Mouse (Mus musculus): ENCODE results near the gene Mecom. TPM values are rescaled to one million over a fixed set of nuclear protein-coding genes. Genes with fewer than 3 reads are reported as not detected.

Mecom gene
- polyA plus RNA-seq, 1 experiment = 4.3 TPM

GRCm38 (mm10) chr3:30269253-30269652 lies 278.6 kb downstream of the Mecom start:
- H3K4me1 ChIP-seq (ENCODE audit: control insufficient read depth, insufficient read depth, low read length) = no peaks in the 10 kb centered on the region
- no peak for TF ChIP-seq POLR2A (IDR thresholded peaks at IDR 0.05; ENCODE audit: borderline replicate concordance, insufficient read depth, low read length)
- no peak for TF ChIP-seq CTCF (IDR thresholded peaks at IDR 0.05; ENCODE audit: borderline replicate concordance, insufficient read depth, low read depth, low read length)
- DNase-seq = no peak
- H3K27ac ChIP-seq (ENCODE audit: insufficient read depth, low read length) = no peak overlapping the region
- H3K4me3 ChIP-seq (replicated peaks; ENCODE audit: insufficient read depth, low read depth, low read length) = no peak overlapping the region
- 73% methylated on average over 3 of the region's 3 CpGs for WGBS
- H3K27me3 ChIP-seq (ENCODE audit: control insufficient read depth, insufficient read depth, low read length) = no peaks in the 10 kb centered on the region

- Histone ChIP-seq H3K4me3 (replicated peaks; ENCODE audit: insufficient read depth, low read depth, low read length) (no peak overlapping the region), H3K4me1 (ENCODE audit: control insufficient read depth, insufficient read depth, low read length) (no peaks in the 10 kb centered on the region), H3K27me3 (ENCODE audit: control insufficient read depth, insufficient read depth, low read length) (no peaks in the 10 kb centered on the region), H3K27ac (ENCODE audit: insufficient read depth, low read length) (no peak overlapping the region)
- TF ChIP-seq POLR2A (IDR thresholded peaks at IDR 0.05; ENCODE audit: borderline replicate concordance, insufficient read depth, low read length) = no peak
- no peak for DNase-seq
- 11% methylated on average over 4 of the region's 4 CpGs for WGBS
Measured at GRCm38 (mm10) chr3:30260945-30261344, 286.9 kb downstream of the Mecom start.

GRCm38 (mm10) chr3:30258421-30258820 lies 289.4 kb downstream of the Mecom start:
- TF ChIP-seq CTCF (IDR thresholded peaks at IDR 0.05; ENCODE audit: borderline replicate concordance, insufficient read depth, low read depth, low read length) (no peak), POLR2A (IDR thresholded peaks at IDR 0.05; ENCODE audit: borderline replicate concordance, insufficient read depth, low read length) (no peak)

GRCm38 (mm10) chr3:30257776-30258175 lies 290.0 kb downstream of the Mecom start:
- DNase-seq = no peak
- WGBS = 62% methylated on average over 5 of the region's 5 CpGs
- TF ChIP-seq CTCF (IDR thresholded peaks at IDR 0.05; ENCODE audit: borderline replicate concordance, insufficient read depth, low read depth, low read length) (no peak), POLR2A (IDR thresholded peaks at IDR 0.05; ENCODE audit: borderline replicate concordance, insufficient read depth, low read length) (no peak)
- H3K4me3 ChIP-seq (replicated peaks; ENCODE audit: insufficient read depth, low read depth, low read length) = no peak overlapping the region
- H3K4me1 ChIP-seq (ENCODE audit: control insufficient read depth, insufficient read depth, low read length) = no peaks in the 10 kb centered on the region
- no peak overlapping the region for H3K27ac ChIP-seq (ENCODE audit: insufficient read depth, low read length)
- H3K27me3 ChIP-seq (ENCODE audit: control insufficient read depth, insufficient read depth, low read length) = no peaks in the 10 kb centered on the region

More at GRCm38 (mm10) chr3:30258421-30258820, 289.4 kb downstream of the Mecom start:
- H3K4me1 ChIP-seq (ENCODE audit: control insufficient read depth, insufficient read depth, low read length) = no peaks in the 10 kb centered on the region
- no peak overlapping the region for H3K4me3 ChIP-seq (replicated peaks; ENCODE audit: insufficient read depth, low read depth, low read length)
- no peaks in the 10 kb centered on the region for H3K27me3 ChIP-seq (ENCODE audit: control insufficient read depth, insufficient read depth, low read length)
- H3K27ac ChIP-seq (ENCODE audit: insufficient read depth, low read length) = no peak overlapping the region
- WGBS = 85% methylated on average over 10 of the region's 10 CpGs
- no peak for DNase-seq

- WGBS = 90% methylated on average over 7 of the region's 7 CpGs
- no peak overlapping the region for H3K27ac ChIP-seq (ENCODE audit: insufficient read depth, low read length)
- no peaks in the 10 kb centered on the region for H3K27me3 ChIP-seq (ENCODE audit: control insufficient read depth, insufficient read depth, low read length)
- H3K4me1 ChIP-seq (ENCODE audit: control insufficient read depth, insufficient read depth, low read length) = no peaks in the 10 kb centered on the region
- DNase-seq = no peak
- TF ChIP-seq CTCF (IDR thresholded peaks at IDR 0.05; ENCODE audit: borderline replicate concordance, insufficient read depth, low read depth, low read length) (no peak), POLR2A (IDR thresholded peaks at IDR 0.05; ENCODE audit: borderline replicate concordance, insufficient read depth, low read length) (no peak)
- no peak overlapping the region for H3K4me3 ChIP-seq (replicated peaks; ENCODE audit: insufficient read depth, low read depth, low read length)
Measured at GRCm38 (mm10) chr3:30256896-30257295, 290.9 kb downstream of the Mecom start.

DNA sequence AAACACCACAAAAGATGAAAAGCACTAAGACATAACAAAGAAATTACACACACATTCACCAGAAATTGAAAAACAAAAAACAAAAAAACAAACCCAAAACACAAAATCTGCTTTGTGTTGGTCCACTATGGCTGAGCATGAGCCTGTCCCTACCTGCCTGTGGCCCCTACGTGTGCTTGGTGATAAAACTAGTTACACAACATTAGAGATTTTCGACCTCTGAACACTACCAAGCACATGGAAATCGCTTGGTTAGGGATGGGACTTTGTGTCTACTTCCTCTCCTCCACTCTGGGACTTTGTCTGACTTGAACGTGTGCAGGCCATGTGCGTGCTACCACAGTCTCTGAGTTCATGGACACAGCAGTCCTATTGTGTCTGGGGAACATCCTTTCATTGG lies 292.0 kb downstream of the Mecom start:
- H3K27ac ChIP-seq (ENCODE audit: insufficient read depth, low read length) = no peak overlapping the region
- TF ChIP-seq POLR2A (IDR thresholded peaks at IDR 0.05; ENCODE audit: borderline replicate concordance, insufficient read depth, low read length) (no peak), CTCF (IDR thresholded peaks at IDR 0.05; ENCODE audit: borderline replicate concordance, insufficient read depth, low read depth, low read length) (no peak)
- no peaks in the 10 kb centered on the region for H3K27me3 ChIP-seq (ENCODE audit: control insufficient read depth, insufficient read depth, low read length)
- H3K4me1 ChIP-seq (ENCODE audit: control insufficient read depth, insufficient read depth, low read length) = no peaks in the 10 kb centered on the region
- H3K4me3 ChIP-seq (replicated peaks; ENCODE audit: insufficient read depth, low read depth, low read length) = no peak overlapping the region
- DNase-seq = no peak
- WGBS = 85% methylated on average over 5 of the region's 5 CpGs

GRCm38 (mm10) chr3:30254451-30254850 lies 293.4 kb downstream of the Mecom start:
- no peak for TF ChIP-seq CTCF (IDR thresholded peaks at IDR 0.05; ENCODE audit: borderline replicate concordance, insufficient read depth, low read depth, low read length)
- TF ChIP-seq POLR2A (IDR thresholded peaks at IDR 0.05; ENCODE audit: borderline replicate concordance, insufficient read depth, low read length) = no peak
- H3K4me3 ChIP-seq (replicated peaks; ENCODE audit: insufficient read depth, low read depth, low read length) = no peak overlapping the region
- no peaks in the 10 kb centered on the region for H3K27me3 ChIP-seq (ENCODE audit: control insufficient read depth, insufficient read depth, low read length)
- DNase-seq = no peak
- WGBS = 39% methylated on average over 7 of the region's 7 CpGs
- no peak overlapping the region for H3K27ac ChIP-seq (ENCODE audit: insufficient read depth, low read length)
- H3K4me1 ChIP-seq (ENCODE audit: control insufficient read depth, insufficient read depth, low read length) = no peaks in the 10 kb centered on the region

DNA sequence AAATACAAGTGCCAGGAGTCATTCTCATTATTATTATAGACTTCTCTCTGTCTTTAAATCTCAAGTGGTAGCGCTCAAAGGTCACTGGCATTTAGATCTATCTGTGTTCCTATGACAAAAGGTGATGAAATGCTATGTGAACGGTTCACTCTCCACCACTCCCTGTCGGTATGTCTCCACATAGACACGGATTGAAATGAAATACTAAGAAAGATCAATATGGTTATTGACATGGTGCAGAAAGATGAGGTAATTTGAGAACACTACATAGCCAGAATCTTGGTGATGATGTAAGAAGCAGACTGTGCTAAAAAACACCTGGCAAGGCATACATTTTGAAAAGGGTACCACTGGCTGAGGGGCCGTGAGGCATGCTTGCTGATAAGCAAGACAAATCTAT lies 294.1 kb downstream of the Mecom start:
- 96% methylated on average over 5 of the region's 5 CpGs for WGBS
- TF ChIP-seq CTCF (IDR thresholded peaks at IDR 0.05; ENCODE audit: borderline replicate concordance, insufficient read depth, low read depth, low read length) (no peak), POLR2A (IDR thresholded peaks at IDR 0.05; ENCODE audit: borderline replicate concordance, insufficient read depth, low read length) (no peak)

More for the DNA sequence above, 294.1 kb downstream of the Mecom start:
- Histone ChIP-seq H3K27me3 (ENCODE audit: control insufficient read depth, insufficient read depth, low read length) (no peaks in the 10 kb centered on the region), H3K27ac (ENCODE audit: insufficient read depth, low read length) (no peak overlapping the region), H3K4me3 (replicated peaks; ENCODE audit: insufficient read depth, low read depth, low read length) (no peak overlapping the region), H3K4me1 (ENCODE audit: control insufficient read depth, insufficient read depth, low read length) (no peaks in the 10 kb centered on the region)
- no peak for DNase-seq
